Mouse (Mus musculus) lung, embryonic 16.5 days (tissue): ENCODE data around the gene Gm8212. TPM values are rescaled to one million over a fixed set of nuclear protein-coding genes. Genes with fewer than 3 reads are reported as not detected.
"Not testable (repeated sequence)": the region's sequence is repeated elsewhere in the genome, so short reads cannot be mapped to it uniquely, and the experiment has no call there.

Source experiments
- ATAC-seq: fragments of 200-750 bp; cut with Nextera tagmentation; 2 replicates; pipeline ENCODE4 v1.8.0; 2017; ENCODE audit warnings: low read depth, mild to moderate bottlenecking, moderate library complexity
- H3K27ac ChIP-seq: fragments of 300-500 bp; sonication (generic); 2 replicates; pipeline ENCODE4 v1.5.1; 2014; ENCODE audit warnings: mild to moderate bottlenecking, control low read depth, low read length
- H3K27me3 ChIP-seq: fragments of 300-500 bp; sonication (generic); 2 replicates; pipeline ENCODE4 v1.6.1; 2014; ENCODE audit warnings: low read depth, low read length, mixed read lengths; ENCODE audit not compliant: control insufficient read depth, insufficient read depth
- H3K36me3 ChIP-seq: fragments of 300-500 bp; sonication (generic); 2 replicates; pipeline ENCODE4 v1.6.1; 2014; ENCODE audit warnings: low read length; ENCODE audit not compliant: control insufficient read depth, insufficient read depth
- H3K4me1 ChIP-seq: fragments of 300-500 bp; sonication (generic); replicated peaks from 2 replicates; pipeline ENCODE4 v1.6.1; 2014; ENCODE audit warnings: low read length, mixed read lengths; ENCODE audit not compliant: control insufficient read depth, insufficient read depth
- H3K4me2 ChIP-seq: fragments of 300-500 bp; sonication (generic); 2 replicates; pipeline ENCODE4 v1.6.1; 2014; ENCODE audit warnings: low read depth, low read length, control low read depth
- H3K4me3 ChIP-seq: fragments of 300-500 bp; sonication (generic); 2 replicates; pipeline ENCODE4 v1.5.1; 2014; ENCODE audit warnings: mild to moderate bottlenecking, low read length, control low read depth
- H3K9ac ChIP-seq: fragments of 300-500 bp; sonication (generic); 2 replicates; pipeline ENCODE4 v1.6.1; 2014; ENCODE audit warnings: low read length, control low read depth
- H3K9me3 ChIP-seq: fragments of 300-500 bp; sonication (generic); 2 replicates; pipeline ENCODE4 v1.6.1; 2016; ENCODE audit warnings: low read length; ENCODE audit not compliant: control insufficient read depth
- WGBS: fragments of 180-500 bp; shearing (Covaris S2); extraction: QIAGEN DNeasy Blood & Tissue Kit; methylation state at CpG from one replicate; pipeline ENCODE4 v1.1.7; 2014; 5-methylcytosine and 5-hydroxymethylcytosine counted together
- polyA plus RNA-seq: library from polyadenylated mRNA; unstranded; fragments of >200 nt; fragmentation: Nextera tagmentation; extraction: Ambion mirVana; gene quantifications from 2 replicates; pipeline ENCODE4 v1.2.1, GENCODE M21; 2015

The Gm8212 gene
- not detected in 2 replicates for polyA plus RNA-seq

DNA sequence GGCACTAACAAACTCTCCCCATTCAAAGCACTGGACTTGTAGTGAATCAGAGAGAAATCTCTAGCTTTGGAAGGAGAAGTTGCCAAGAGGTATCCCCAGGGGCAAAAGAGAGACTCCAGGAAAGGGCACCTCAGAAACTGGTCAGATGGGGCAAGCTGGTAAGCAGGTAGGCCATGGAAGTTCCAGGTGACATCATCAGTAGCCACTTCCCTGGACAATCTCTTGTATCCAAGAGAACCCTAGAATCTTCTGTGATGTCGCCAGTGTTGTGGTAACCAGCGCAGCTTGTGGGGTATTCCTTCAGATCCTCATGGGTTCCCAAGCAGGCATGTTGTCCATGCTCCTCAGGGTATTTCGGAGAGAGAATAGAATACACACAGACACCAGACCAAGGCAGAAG, at the start of gene Gm8212:
Gene Gm8212, plus strand, starts transcription at position 301 of the 400 bp plus-strand sequence.
- H3K4me3 ChIP-seq, H3K9me3 ChIP-seq, ATAC-seq, H3K9ac ChIP-seq, H3K27me3 ChIP-seq, H3K4me1 ChIP-seq, H3K27ac ChIP-seq, H3K36me3 ChIP-seq, H3K4me2 ChIP-seq: not testable (repeated sequence)
- 100% methylated on average over 1 of the region's 3 CpGs for WGBS

DNA sequence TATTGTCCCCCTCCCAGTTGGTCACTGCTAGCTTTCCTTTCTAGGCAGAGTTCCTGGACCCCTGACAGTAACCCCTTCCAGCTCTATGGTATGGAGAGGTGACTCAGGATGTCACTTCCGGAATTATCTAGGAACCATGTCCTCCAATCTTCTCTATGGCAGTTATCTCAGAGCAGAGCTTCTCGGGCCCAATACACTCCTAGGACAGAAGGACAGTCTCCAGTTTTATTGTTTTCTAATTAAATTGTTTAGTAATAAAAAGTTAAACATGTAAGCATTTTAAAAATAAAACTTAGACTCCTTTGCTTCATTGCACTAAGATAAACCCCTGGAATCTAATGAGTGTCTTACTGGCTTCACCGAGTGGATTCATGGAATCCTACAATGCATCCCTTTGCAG, 15.7 kb downstream of the Gm8212 start, which contains the start of gene 4930503E14Rik:
Gene 4930503E14Rik, minus strand, starts transcription at position 101 of the 400 bp plus-strand sequence.
- not testable (repeated sequence) for H3K4me3 ChIP-seq, H3K9me3 ChIP-seq, H3K27ac ChIP-seq, H3K4me2 ChIP-seq, ATAC-seq, H3K27me3 ChIP-seq, H3K9ac ChIP-seq, H3K4me1 ChIP-seq, H3K36me3 ChIP-seq
- 83% methylated on average over 3 of the region's 3 CpGs for WGBS

DNA sequence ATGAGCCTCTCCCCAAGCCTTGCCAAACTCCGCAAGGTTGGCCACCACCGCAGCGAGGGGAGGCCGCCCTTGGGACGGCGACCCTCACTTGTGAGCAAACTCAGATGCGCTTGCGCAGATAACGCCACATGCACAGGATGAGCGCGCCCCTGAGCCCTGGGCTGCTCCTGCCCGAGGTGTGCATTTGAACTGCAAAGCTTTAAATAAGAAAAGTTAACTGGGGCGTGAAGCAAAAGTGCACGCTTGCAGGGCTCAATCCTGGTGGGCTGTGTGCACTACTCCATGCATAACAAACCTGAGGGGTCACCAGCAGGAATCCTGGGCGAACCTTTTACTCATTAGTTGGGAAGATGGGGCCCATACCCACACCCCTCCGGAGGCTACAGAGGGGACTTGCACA, 50.6 kb downstream of the Gm8212 start:
- H3K27me3 ChIP-seq, result no peaks in the 10 kb centered on the region
- ATAC-seq, result no peak

More for the DNA sequence above, 50.6 kb downstream of the Gm8212 start:
- no peak overlapping the region for H3K4me3 ChIP-seq
- no peak overlapping the region for H3K27ac ChIP-seq
- H3K9ac ChIP-seq, result no peak overlapping the region
- no peaks in the 10 kb centered on the region for H3K9me3 ChIP-seq
- H3K36me3 ChIP-seq, result no peaks in the 10 kb centered on the region
- H3K4me2 ChIP-seq, result no peak overlapping the region
- no peaks in the 10 kb centered on the region for H3K4me1 ChIP-seq
- WGBS, result 85% methylated on average over 16 of the region's 16 CpGs

Other genes starting within 250 kb of the Gm8212 start
- not detected in 2 replicates for gene Ang5, start 240.6 kb upstream of the Gm8212 start, polyA plus RNA-seq
- gene Ang6, start 195.4 kb upstream of the Gm8212 start, polyA plus RNA-seq, result not detected in 2 replicates
- gene Ear2, start 95.0 kb upstream of the Gm8212 start, polyA plus RNA-seq, result 7.5 and 12.8 TPM in 2 replicates
- gene Gm3327, start 73.8 kb upstream of the Gm8212 start, polyA plus RNA-seq, result not detected in 2 replicates
- gene 4930503E14Rik, start 15.6 kb downstream of the Gm8212 start, polyA plus RNA-seq, result not detected in 2 replicates
- not detected in 2 replicates for gene Gm8220, start 87.9 kb downstream of the Gm8212 start, polyA plus RNA-seq
- gene Gm5930, start 140.9 kb downstream of the Gm8212 start, polyA plus RNA-seq, result not detected in 2 replicates
- not detected in 2 replicates for gene Gm8229, start 167.7 kb downstream of the Gm8212 start, polyA plus RNA-seq
- gene Gm3371, start 213.0 kb downstream of the Gm8212 start, polyA plus RNA-seq, result not detected in 2 replicates
- gene Gm8232, start 236.0 kb downstream of the Gm8212 start, polyA plus RNA-seq, result not detected in 2 replicates